Mouse (Mus musculus): ENCODE data around the gene Gramd1b.

DNA sequence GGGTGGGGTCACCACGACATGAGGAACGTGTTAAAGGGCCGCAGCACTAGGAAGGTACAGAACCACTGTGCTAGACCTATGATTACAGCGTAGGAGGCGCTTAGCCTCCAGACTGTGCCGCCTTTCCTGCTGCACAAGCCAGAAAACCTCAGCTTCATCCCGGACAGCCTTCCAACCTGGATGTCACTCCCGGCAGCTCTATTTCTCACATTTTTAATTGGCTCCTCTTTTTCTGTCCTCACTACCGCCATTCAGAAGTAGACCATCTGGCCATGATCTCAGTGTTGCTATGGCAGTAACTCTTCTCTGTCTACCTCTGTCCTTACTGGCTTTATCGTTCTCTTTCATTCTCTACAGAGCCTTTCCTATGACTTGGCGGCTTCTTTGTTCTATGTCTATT is 126.5 kb downstream of the Gramd1b start:
- TF ChIP-seq CTCF (IDR thresholded peaks at IDR 0.05; ENCODE audit: borderline replicate concordance, extremely low read depth, insufficient read depth, insufficient read length): no peak
- TF ChIP-seq POLR2A (IDR thresholded peaks at IDR 0.05; ENCODE audit: borderline replicate concordance, extremely low read depth, insufficient read depth, insufficient read length, poor library complexity, severe bottlenecking): no peak

All from brain, embryonic 14.5 days (tissue).